Mouse (Mus musculus) lung, postnatal 36 days (tissue): ENCODE measurements around the gene Cox4i1.

Experiments used
- DNase-seq: peaks from one replicate; pipeline ENCODE4 v3.0.0; 2022; ENCODE audit warnings: mixed read lengths

Cox4i1 gene

GRCm38 (mm10) chr8:120697154-120697978 is 29.3 kb downstream of the Cox4i1 start:
- DNase-seq, result peak; percentile 62

DNA sequence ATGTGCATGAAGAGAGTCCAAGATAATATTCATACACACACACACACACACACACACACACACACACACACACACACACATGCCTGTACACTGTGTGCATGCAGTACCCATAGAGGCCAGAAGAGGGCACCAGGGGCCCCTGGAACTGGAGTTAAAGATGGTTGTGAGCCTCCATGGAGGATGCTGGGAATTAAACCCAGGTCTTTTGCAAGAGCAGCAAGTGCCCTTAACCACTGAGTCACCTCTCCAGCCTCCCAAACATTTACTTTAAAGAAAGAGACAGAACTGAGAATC is 29.9 kb downstream of the Cox4i1 start:
- peak; percentile 30 for DNase-seq

- peak; percentile 30 for DNase-seq
These were observed 30.4 kb downstream of the Cox4i1 start for GRCm38 (mm10) chr8:120698426-120698825.

DNA sequence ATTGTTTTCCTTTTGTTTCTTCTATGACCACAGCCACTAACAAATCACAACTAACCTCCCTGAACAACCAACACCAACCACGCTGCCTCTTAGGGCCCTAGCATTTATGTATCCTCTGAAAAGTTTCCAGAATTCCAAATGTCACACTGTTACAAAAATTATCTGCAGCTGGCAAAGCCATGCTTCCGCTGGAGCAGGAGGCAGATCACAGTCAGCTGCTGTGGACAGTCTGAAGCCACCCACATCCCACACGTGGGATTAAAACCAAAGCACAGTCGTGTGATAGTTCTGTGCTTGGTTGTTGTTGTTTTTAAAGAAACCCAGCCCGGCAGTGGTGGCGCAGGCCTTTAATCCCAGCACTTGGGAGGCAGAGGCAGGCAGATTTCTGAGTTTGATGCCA is 31.1 kb downstream of the Cox4i1 start:
- peak; percentile 16 for DNase-seq

GRCm38 (mm10) chr8:120699565-120699964 is 31.5 kb downstream of the Cox4i1 start:
- DNase-seq, result no peak

GRCm38 (mm10) chr8:120700053-120700452 is 32.0 kb downstream of the Cox4i1 start:
- peak; percentile 12 for DNase-seq

DNA sequence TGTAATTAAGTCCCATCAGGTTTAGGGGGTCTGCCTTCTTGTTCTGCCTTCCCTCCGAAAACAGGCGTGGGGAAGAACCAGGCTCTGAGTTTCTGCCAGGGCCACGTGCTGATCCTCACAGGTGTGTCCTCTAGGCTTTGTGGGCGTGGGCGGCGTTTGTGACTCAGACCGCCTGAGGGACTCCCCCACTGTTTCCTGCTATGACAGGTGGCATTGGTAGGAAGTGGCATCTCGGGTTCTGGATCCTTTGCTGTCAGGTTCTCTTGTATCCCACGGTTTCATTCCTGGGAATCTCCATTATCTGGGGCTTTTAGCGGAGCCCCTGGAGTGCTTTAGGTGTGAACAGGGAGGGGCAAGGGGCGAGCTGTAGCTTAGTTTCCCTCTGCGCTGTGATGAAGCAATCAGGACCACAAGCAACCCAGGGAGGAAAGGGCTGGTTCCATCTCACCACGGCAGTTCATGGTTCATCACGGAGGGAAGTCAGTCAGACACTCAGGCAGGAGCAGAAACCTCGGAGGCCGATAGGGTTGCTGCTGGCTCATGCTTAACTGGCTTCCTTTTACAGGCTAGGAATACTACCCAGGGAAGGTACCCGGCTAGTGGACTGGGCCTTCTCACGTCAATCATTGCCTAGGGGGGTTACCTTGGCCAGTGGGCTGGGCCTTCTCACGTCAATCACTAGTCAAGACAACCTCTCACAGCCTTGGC is 33.9 kb downstream of the Cox4i1 start:
- no peak for DNase-seq

DNA sequence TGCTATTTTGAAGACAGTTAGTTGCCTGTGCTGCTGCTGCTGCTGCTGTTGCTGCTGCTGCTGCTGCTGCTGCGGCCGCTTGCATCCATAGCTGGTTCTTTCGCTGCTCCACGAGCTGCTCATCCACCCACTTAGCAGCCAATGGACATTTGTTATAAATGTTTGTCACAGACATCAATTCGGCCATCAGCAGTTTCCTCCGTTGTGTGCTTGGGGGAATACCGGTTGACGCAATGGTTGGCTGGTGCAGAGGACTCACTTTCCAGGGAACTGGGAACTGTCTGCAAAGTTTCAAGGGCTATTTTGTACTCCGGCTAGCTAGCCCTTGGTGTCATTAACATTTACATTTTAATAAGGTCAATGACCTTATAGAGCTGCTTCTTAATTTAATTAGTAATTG is 36.2 kb downstream of the Cox4i1 start:
- DNase-seq, result peak; percentile 52

GRCm38 (mm10) chr8:120705163-120705562 is 37.1 kb downstream of the Cox4i1 start:
- no peak for DNase-seq

DNA sequence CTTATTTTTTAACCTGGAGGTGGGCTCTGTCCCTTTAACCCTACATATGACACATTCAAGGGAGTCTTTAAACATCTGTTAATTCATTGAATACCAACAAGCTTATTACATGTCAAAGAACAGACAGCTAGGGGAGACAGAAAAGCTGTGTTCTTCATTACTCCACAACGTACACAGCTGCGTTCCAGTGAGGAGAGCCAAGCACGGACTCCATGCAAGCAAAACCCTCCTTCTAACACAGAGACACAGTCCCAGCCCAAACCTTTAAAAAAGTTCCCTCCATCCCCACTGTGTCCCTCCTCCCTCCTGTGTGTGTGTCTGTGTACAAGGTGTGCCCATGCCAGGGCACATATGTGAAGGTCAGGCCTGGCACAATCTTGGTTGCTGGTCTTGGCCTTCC is 38.2 kb downstream of the Cox4i1 start:
- DNase-seq, result no peak

GRCm38 (mm10) chr8:120709176-120709575 is 41.2 kb downstream of the Cox4i1 start:
- no peak for DNase-seq

DNA sequence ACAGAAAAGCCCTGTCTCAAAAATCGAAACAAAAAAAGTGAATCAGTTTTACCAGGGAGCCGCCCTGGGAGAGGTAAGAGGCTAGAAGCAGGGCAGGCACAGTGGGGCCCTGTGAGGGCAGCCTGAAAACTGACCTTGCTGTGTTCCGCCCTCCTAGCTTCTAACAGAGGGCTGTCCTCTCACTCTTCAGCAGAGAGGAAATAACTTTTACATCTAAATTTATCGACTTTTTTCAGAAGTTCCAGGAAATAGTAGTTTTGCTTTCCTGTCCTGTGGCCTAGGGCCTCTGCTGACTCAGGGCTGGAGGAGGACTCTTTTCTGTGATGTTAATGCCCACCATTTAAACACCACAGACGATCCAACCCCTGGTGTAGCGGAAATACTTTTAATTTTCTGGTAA is 47.2 kb downstream of the Cox4i1 start:
- no peak for DNase-seq

DNA sequence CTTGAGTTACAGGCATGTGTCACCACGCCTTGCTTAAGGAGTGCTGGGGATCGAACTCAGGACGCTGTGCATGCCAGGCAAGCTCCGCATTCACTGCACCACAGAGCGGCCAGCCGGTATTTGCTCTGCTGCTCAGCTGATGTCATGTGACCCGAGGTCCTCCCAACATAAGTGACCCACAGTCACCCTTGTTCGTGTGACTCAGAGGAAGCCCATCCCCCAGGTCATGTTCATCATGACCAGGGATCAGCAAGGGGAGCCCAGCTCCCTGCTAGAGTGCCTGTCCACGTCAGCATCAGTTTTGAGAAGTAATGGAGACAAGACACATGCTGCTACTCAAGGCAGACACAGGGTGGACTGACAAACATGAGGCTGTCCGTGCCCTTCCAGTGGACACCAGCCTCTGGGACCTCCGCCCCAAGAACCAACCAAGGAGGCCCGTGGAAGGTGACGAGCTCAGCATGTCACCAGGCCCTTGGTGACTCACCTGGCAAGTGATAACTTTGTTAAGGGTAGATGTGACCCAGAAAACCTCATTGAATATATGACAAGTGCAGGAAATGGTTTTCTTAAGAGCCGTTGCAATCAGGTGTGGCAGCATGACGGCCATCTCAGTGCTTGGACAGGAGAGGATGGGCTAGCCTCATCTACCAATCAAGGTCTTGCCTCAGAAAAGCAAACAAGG is 48.1 kb downstream of the Cox4i1 start:
- no peak for DNase-seq

DNA sequence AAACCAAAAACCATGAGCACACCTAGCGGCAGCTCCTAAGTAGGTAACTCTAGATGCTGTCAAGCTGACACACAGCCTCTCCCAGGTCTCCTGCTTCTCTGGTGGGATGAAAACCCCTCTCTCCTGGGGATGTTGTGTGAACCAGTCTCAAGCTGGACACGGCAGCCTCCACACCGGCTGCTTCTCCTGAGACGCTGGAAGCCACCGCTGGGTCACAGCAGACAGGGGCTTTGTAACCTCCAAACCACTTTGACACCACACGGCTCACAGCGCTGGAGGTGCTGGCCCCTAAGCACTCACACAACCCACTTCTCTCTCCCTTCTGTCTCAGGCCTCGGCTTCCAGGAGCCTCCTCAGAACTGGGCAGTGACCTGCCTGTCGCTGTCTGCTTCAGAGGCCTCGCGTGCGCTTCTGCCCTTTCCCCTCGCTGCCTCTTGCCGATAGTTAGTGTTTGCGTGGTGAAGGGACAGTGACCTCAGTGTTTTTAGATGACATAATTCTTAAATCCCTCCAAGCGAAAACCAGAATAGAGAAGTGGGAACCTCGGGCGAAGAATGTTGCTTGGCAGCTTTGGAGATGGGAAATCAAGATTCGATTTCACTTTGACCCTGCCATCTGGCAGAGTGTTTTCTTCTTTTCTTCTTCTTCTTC is 51.7 kb downstream of the Cox4i1 start:
- DNase-seq, result no peak

- no peak for DNase-seq
These were observed 55.0 kb downstream of the Cox4i1 start for GRCm38 (mm10) chr8:120723025-120723424.
